Mouse (Mus musculus): ENCODE results near the gene Afap1. TPM values are rescaled to one million over a fixed set of nuclear protein-coding genes. Genes with fewer than 3 reads are reported as not detected.
A peak's percentile ranks its signal among the peaks of the same experiment; 100 is the strongest.

Gene Afap1
- polyA plus RNA-seq, 1 experiment from 2014 or later = 73.7 TPM

DNA sequence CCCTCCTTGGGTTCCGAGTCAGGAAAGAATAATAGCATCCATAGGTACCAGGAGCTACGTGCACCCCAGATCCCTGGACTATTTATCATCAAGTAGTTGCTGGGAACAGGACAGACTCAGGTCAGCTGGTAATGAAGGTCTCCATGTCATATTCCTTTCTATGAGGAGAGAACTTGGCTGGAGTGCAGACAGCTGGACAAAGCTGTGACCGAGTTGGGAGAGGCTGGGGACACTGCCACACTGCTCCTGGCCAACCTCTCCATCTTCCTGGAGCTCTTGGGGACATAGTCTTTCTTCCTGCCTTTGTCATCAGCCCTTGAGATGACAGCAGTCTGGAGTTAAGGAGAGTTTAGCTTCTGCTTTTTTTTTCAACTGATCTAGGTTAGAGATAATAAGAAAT is 76.7 kb downstream of the Afap1 start:
- Histone ChIP-seq H3K9me3 (ENCODE audit: control insufficient read depth, low read length) (no peaks in the 10 kb centered on the region), H3K27me3 (ENCODE audit: control insufficient read depth, insufficient read depth, low read length) (no peaks in the 10 kb centered on the region), H3K36me3 (ENCODE audit: control insufficient read depth, insufficient read depth, low read length) (peaks cover 34% of the 10 kb centered on the region), H3K4me3 (ENCODE audit: low read depth, low read length) (no peak overlapping the region), H3K4me2 (ENCODE audit: low read depth, low read length) (no peak overlapping the region), H3K4me1 (ENCODE audit: control insufficient read depth, insufficient read depth, low read length) (peaks cover 5% of the 10 kb centered on the region), H3K9ac (replicated peaks; ENCODE audit: low read depth, low read length) (no peak overlapping the region), H3K27ac (ENCODE audit: low read depth, low read length) (no peak overlapping the region)
- WGBS = 67% methylated on average over 3 of the region's 3 CpGs
- ATAC-seq (ENCODE audit: low read depth) = no peak

DNA sequence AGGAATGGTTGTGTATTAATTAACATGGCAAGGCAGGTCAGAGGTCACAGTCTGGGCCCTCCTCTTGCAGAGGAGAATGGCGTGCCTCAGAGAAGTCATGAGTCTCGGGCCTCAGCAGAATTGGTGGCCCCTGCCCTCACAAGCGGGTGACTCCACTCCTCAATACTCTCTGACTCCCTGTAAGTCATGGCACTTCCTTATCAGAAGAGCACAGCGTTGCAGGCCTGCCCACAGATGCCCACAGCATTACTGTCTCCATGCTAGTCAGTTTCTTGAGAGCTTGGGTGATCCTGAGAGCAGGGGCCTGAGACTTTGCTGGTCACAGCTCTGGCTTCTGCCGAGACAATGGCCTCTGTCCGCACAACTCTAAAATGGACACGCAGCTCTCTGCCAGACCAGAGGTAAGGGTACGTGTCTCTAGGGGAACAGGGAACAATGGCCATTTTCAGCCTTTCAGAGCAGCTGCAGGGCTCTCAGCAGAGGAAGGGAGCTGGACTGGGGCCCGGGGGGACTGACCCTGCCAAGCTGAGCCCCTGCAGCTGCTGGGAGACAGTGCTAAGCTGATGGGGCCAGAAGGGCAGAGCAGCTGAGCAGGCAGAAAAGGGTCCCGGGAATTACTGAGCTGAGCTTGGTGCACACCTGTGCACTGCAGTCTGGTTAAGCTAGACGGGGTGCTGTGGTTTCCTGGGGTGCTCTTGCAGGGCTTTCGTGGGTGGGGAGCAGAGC is 77.4 kb downstream of the Afap1 start:
- peak; percentile 48; the same call in 1 of the 2 replicates for ATAC-seq (ENCODE audit: low read depth)
- Histone ChIP-seq H3K27ac (ENCODE audit: low read depth, low read length) (peak overlapping the region; percentile 55), H3K36me3 (ENCODE audit: control insufficient read depth, insufficient read depth, low read length) (peaks cover 35% of the 10 kb centered on the region), H3K4me1 (ENCODE audit: control insufficient read depth, insufficient read depth, low read length) (peaks cover 5% of the 10 kb centered on the region), H3K9ac (replicated peaks; ENCODE audit: low read depth, low read length) (no peak overlapping the region), H3K9me3 (ENCODE audit: control insufficient read depth, low read length) (no peaks in the 10 kb centered on the region), H3K4me2 (ENCODE audit: low read depth, low read length) (no peak overlapping the region), H3K4me3 (ENCODE audit: low read depth, low read length) (no peak overlapping the region), H3K27me3 (ENCODE audit: control insufficient read depth, insufficient read depth, low read length) (no peaks in the 10 kb centered on the region)
- 42% methylated on average over 12 of the region's 12 CpGs for WGBS

DNA sequence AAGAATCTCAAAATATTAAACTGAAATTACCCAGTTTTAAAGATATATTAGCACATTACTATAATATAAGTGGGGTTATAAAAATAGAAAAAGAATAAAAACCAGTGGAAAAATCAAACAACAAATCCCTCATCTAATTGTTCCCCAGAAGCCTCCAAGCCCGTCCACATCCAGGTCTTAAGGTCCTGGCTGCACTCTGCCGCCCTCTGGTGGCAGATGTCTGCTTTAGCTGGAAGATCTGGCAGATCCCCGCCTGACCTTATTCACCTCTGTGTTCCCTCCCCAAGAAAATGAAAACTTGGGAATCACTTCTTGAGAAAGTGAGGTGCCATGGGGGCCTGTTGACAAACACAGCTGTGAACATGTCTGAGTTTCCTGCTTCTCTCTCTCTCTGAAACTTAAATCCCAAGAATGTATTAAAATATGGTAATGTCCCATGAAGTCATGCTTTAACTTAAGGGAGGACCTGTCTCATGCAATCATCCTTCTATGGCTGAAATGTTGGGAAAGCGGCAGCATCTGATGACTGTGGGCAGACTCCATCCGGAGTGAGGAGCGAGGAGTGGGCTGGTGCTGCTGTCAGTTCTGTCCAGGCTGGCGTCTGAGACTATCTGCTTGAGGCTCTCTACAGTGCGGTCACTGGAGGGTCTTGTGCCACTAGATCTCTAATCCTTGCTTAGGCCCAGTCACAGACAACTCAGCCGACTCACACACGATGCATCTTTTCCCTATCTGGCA is 78.9 kb downstream of the Afap1 start:
- Histone ChIP-seq H3K9ac (replicated peaks; ENCODE audit: low read depth, low read length) (no peak overlapping the region), H3K27ac (ENCODE audit: low read depth, low read length) (no peak overlapping the region), H3K36me3 (ENCODE audit: control insufficient read depth, insufficient read depth, low read length) (peaks cover 40% of the 10 kb centered on the region), H3K4me1 (ENCODE audit: control insufficient read depth, insufficient read depth, low read length) (peaks cover 5% of the 10 kb centered on the region), H3K4me3 (ENCODE audit: low read depth, low read length) (no peak overlapping the region), H3K27me3 (ENCODE audit: control insufficient read depth, insufficient read depth, low read length) (no peaks in the 10 kb centered on the region), H3K4me2 (ENCODE audit: low read depth, low read length) (no peak overlapping the region), H3K9me3 (ENCODE audit: control insufficient read depth, low read length) (no peaks in the 10 kb centered on the region)
- ATAC-seq (ENCODE audit: low read depth) = no peak
- 62% methylated on average over 10 of the region's 10 CpGs for WGBS

DNA sequence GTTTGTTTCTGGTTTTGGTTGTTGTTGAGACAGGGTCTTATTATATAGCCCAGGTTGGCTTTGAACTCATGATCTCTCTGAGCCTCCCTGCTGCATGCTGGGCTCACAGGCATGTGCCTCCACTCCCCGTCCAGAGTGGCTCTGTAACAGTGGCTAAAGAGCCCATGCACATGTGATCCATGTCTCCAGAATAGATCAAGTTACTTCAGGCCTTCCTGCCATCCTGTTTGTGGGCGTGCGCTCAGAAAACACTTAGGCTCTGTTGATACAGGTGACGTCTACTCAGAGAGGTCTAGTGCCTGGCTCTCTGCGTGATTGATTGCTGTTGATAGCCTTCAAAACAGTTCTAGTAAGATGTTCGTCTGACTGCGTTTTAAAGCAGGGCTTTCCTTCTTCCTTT is 79.6 kb downstream of the Afap1 start:
- Histone ChIP-seq H3K4me2 (ENCODE audit: low read depth, low read length) (no peak overlapping the region), H3K4me1 (ENCODE audit: control insufficient read depth, insufficient read depth, low read length) (peaks cover 5% of the 10 kb centered on the region), H3K4me3 (ENCODE audit: low read depth, low read length) (no peak overlapping the region), H3K9ac (replicated peaks; ENCODE audit: low read depth, low read length) (no peak overlapping the region), H3K9me3 (ENCODE audit: control insufficient read depth, low read length) (no peaks in the 10 kb centered on the region), H3K36me3 (ENCODE audit: control insufficient read depth, insufficient read depth, low read length) (peaks cover 47% of the 10 kb centered on the region), H3K27me3 (ENCODE audit: control insufficient read depth, insufficient read depth, low read length) (no peaks in the 10 kb centered on the region), H3K27ac (ENCODE audit: low read depth, low read length) (no peak overlapping the region)
- ATAC-seq (ENCODE audit: low read depth) = no peak
- 79% methylated on average over 7 of the region's 7 CpGs for WGBS

DNA sequence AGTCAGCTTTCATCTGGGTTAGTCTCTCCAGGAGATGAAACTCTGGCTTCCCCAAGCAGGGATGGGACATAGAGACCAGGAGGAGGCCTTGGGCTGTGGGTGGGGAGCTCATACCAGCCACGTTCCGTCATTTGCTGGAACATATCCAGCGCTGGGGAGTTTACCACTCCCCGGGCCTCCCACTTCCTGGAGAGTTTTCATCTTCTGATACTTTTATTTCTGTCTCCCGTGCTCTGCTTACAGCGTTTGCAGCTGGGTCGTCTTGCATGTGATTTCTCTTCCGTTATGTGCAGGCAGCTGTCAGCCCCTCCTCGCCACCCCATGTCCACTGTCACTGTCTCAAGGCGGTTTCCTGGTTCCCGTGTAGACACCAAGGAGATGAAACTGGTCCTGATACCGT is 80.7 kb downstream of the Afap1 start:
- H3K27me3 ChIP-seq (ENCODE audit: control insufficient read depth, insufficient read depth, low read length) = no peaks in the 10 kb centered on the region

DNA sequence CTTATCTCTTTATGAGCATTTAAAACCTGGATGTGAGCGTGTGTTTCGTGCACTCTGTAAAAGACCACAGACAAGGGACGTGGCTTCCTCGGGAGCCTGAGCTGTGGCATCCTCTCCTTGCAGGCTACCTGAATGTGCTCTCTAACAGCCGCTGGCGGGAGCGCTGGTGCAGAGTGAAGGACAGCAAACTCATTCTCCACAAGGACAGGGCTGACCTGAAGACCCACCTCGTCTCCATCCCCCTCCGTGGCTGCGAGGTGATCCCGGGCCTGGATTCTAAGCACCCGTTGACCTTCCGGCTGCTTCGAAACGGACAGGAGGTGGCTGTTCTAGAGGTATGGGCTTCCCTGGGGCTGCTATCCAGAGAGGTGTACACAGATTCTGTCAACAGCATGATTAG is 81.1 kb downstream of the Afap1 start:
- H3K27ac ChIP-seq (ENCODE audit: low read depth, low read length) = no peak overlapping the region
- WGBS = 90% methylated on average over 15 of the region's 15 CpGs
- no peaks in the 10 kb centered on the region for H3K27me3 ChIP-seq (ENCODE audit: control insufficient read depth, insufficient read depth, low read length)
- no peaks in the 10 kb centered on the region for H3K9me3 ChIP-seq (ENCODE audit: control insufficient read depth, low read length)
- H3K9ac ChIP-seq (replicated peaks; ENCODE audit: low read depth, low read length) = no peak overlapping the region
- H3K4me1 ChIP-seq (ENCODE audit: control insufficient read depth, insufficient read depth, low read length) = peaks cover 5% of the 10 kb centered on the region
- no peak overlapping the region for H3K4me2 ChIP-seq (ENCODE audit: low read depth, low read length)
- peaks cover 48% of the 10 kb centered on the region for H3K36me3 ChIP-seq (ENCODE audit: control insufficient read depth, insufficient read depth, low read length)
- ATAC-seq (ENCODE audit: low read depth) = no peak
- H3K4me3 ChIP-seq (ENCODE audit: low read depth, low read length) = no peak overlapping the region

More for the DNA sequence above, 80.7 kb downstream of the Afap1 start:
- Histone ChIP-seq H3K4me1 (ENCODE audit: control insufficient read depth, insufficient read depth, low read length) (peaks cover 5% of the 10 kb centered on the region), H3K36me3 (ENCODE audit: control insufficient read depth, insufficient read depth, low read length) (peaks cover 47% of the 10 kb centered on the region), H3K4me3 (ENCODE audit: low read depth, low read length) (no peak overlapping the region), H3K9me3 (ENCODE audit: control insufficient read depth, low read length) (no peaks in the 10 kb centered on the region), H3K27ac (ENCODE audit: low read depth, low read length) (no peak overlapping the region), H3K4me2 (ENCODE audit: low read depth, low read length) (no peak overlapping the region), H3K9ac (replicated peaks; ENCODE audit: low read depth, low read length) (no peak overlapping the region)
- ATAC-seq (ENCODE audit: low read depth) = no peak
- WGBS = 76% methylated on average over 12 of the region's 12 CpGs

DNA sequence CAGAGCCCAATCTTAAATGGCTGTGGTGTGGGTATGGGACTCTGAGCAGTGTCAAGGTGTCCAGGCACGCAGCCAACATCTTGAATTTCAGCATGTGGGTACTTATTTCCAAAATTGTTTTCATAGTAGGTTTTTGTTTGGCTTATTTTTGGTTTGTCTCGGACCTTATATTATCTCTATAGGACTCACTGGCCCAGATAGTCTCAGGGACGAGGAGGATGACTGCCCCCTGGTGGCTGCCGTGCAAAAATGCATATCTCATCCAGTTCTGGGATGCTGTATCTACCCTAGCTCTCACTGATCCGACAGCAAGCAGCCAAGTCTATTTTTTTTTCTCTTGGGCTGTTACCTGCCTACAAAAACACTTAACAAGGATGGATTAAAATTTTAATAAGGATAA is 82.6 kb downstream of the Afap1 start:
- H3K9ac ChIP-seq (replicated peaks; ENCODE audit: low read depth, low read length) = no peak overlapping the region
- no peaks in the 10 kb centered on the region for H3K9me3 ChIP-seq (ENCODE audit: control insufficient read depth, low read length)
- H3K27ac ChIP-seq (ENCODE audit: low read depth, low read length) = no peak overlapping the region
- peak; percentile 82 for ATAC-seq (ENCODE audit: low read depth)
- H3K27me3 ChIP-seq (ENCODE audit: control insufficient read depth, insufficient read depth, low read length) = no peaks in the 10 kb centered on the region
- H3K4me2 ChIP-seq (ENCODE audit: low read depth, low read length) = no peak overlapping the region
- peaks cover 4% of the 10 kb centered on the region for H3K4me1 ChIP-seq (ENCODE audit: control insufficient read depth, insufficient read depth, low read length)
- peaks cover 44% of the 10 kb centered on the region for H3K36me3 ChIP-seq (ENCODE audit: control insufficient read depth, insufficient read depth, low read length)
- H3K4me3 ChIP-seq (ENCODE audit: low read depth, low read length) = no peak overlapping the region
- WGBS = 16% methylated on average over 5 of the region's 5 CpGs

DNA sequence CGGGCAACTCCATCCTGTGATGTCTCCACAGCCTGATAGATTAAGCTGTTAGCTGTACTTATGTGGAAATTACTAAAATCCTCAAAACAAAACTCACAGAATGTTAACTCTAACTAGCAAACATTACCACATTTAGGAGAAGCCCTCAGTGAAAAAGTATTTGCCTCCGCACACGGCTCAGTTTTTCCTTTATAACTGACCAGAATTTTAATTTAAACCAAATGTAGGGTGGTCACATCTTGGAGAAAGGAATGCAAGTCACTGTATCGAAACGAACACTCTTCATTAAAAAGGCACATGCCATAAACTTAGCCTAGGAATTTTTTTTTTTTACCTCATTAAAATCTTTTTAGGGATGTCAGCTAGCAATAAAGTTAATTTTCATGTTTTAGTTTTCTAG is 87.4 kb downstream of the Afap1 start:
- Histone ChIP-seq H3K27me3 (ENCODE audit: control insufficient read depth, insufficient read depth, low read length) (no peaks in the 10 kb centered on the region), H3K4me2 (ENCODE audit: low read depth, low read length) (no peak overlapping the region), H3K4me1 (ENCODE audit: control insufficient read depth, insufficient read depth, low read length) (no peaks in the 10 kb centered on the region), H3K4me3 (ENCODE audit: low read depth, low read length) (no peak overlapping the region), H3K27ac (ENCODE audit: low read depth, low read length) (no peak overlapping the region), H3K36me3 (ENCODE audit: control insufficient read depth, insufficient read depth, low read length) (peaks cover 47% of the 10 kb centered on the region), H3K9ac (replicated peaks; ENCODE audit: low read depth, low read length) (no peak overlapping the region), H3K9me3 (ENCODE audit: control insufficient read depth, low read length) (no peaks in the 10 kb centered on the region)
- no peak for ATAC-seq (ENCODE audit: low read depth)
- 89% methylated on average over 5 of the region's 5 CpGs for WGBS

DNA sequence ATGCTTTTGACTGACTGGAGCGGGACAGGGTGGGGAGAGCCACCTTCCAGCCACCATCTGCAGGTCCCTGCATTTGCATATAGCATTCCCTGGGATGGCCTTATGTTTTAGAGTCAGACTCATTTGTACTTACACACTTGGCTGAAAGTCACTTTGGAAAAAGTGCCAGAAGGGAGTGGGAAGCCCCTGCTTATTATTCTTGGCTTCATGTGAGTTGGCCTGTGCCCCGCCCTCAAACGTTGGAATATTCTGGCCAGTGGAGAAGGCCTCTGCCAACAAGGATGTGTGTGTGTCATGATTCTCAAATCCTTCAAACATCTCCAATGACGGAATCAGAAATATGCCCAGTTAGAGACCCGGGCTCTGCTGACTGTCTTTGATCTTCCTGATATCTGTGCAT is 88.2 kb downstream of the Afap1 start:
- Histone ChIP-seq H3K9me3 (ENCODE audit: control insufficient read depth, low read length) (no peaks in the 10 kb centered on the region), H3K27ac (ENCODE audit: low read depth, low read length) (no peak overlapping the region), H3K4me2 (ENCODE audit: low read depth, low read length) (no peak overlapping the region), H3K36me3 (ENCODE audit: control insufficient read depth, insufficient read depth, low read length) (peaks cover 50% of the 10 kb centered on the region), H3K27me3 (ENCODE audit: control insufficient read depth, insufficient read depth, low read length) (no peaks in the 10 kb centered on the region), H3K4me3 (ENCODE audit: low read depth, low read length) (no peak overlapping the region), H3K4me1 (ENCODE audit: control insufficient read depth, insufficient read depth, low read length) (no peaks in the 10 kb centered on the region), H3K9ac (replicated peaks; ENCODE audit: low read depth, low read length) (no peak overlapping the region)
- no peak for ATAC-seq (ENCODE audit: low read depth)
- 86% methylated on average over 5 of the region's 5 CpGs for WGBS
